Mouse (Mus musculus): ENCODE measurements at regions not wholly inside any gene's neighbourhood (a gene's known extent, or its start where the extent isn't known, plus 50 kb on each side); places are given as distances from the start of the nearest gene placed in this dataset.

GRCm38 (mm10) chr13:26594313-26594712 is 175.7 kb downstream of the Hdgfl1 start:
- DNase-seq = no peak

GRCm38 (mm10) chr13:26593750-26594149 is 176.2 kb downstream of the Hdgfl1 start:
- DNase-seq = no peak

- no peak for DNase-seq
Measured at GRCm38 (mm10) chr13:26575890-26576543, 193.9 kb downstream of the Hdgfl1 start.

GRCm38 (mm10) chr13:26569422-26569821 is 200.5 kb downstream of the Hdgfl1 start:
- DNase-seq = no peak

GRCm38 (mm10) chr13:26564941-26565862 is 204.8 kb downstream of the Hdgfl1 start:
- no peak for DNase-seq

GRCm38 (mm10) chr13:26558366-26558765 is 211.6 kb downstream of the Hdgfl1 start:
- no peak for DNase-seq

- no peak for DNase-seq
Measured at GRCm38 (mm10) chr13:26554266-26554665, 215.7 kb downstream of the Hdgfl1 start.

GRCm38 (mm10) chr13:26552122-26552521 is 217.8 kb downstream of the Hdgfl1 start:
- DNase-seq = no peak

- no peak for DNase-seq
Measured at GRCm38 (mm10) chr13:26538928-26539327, 231.0 kb downstream of the Hdgfl1 start.

- DNase-seq = no peak
Measured at GRCm38 (mm10) chr13:26536575-26536974, 233.4 kb downstream of the Hdgfl1 start.

GRCm38 (mm10) chr13:26532761-26533160 is 237.2 kb downstream of the Hdgfl1 start:
- DNase-seq = no peak

GRCm38 (mm10) chr13:26519054-26519453 is 250.9 kb downstream of the Hdgfl1 start:
- DNase-seq = no peak

- no peak for DNase-seq
Measured at GRCm38 (mm10) chr13:26518425-26518824, 251.5 kb downstream of the Hdgfl1 start.

GRCm38 (mm10) chr13:26517646-26518045 is 252.3 kb downstream of the Hdgfl1 start:
- DNase-seq = no peak

GRCm38 (mm10) chr13:26510448-26510847 is 259.5 kb downstream of the Hdgfl1 start:
- DNase-seq = no peak

- no peak for DNase-seq
Measured at GRCm38 (mm10) chr13:26509841-26510240, 260.1 kb downstream of the Hdgfl1 start.

- DNase-seq = no peak
Measured at GRCm38 (mm10) chr13:26503744-26504143, 266.2 kb downstream of the Hdgfl1 start.

GRCm38 (mm10) chr13:26497086-26497485 is 272.9 kb downstream of the Hdgfl1 start:
- DNase-seq = no peak

- DNase-seq = no peak
Measured at GRCm38 (mm10) chr13:26495871-26496270, 274.1 kb downstream of the Hdgfl1 start.

GRCm38 (mm10) chr13:26469343-26469742 is 300.6 kb downstream of the Hdgfl1 start:
- DNase-seq = no peak

GRCm38 (mm10) chr13:26467526-26467925 is 302.4 kb downstream of the Hdgfl1 start:
- no peak for DNase-seq

- no peak for DNase-seq
Measured at GRCm38 (mm10) chr13:26464523-26464922, 305.4 kb downstream of the Hdgfl1 start.

GRCm38 (mm10) chr13:26464096-26464495 is 305.9 kb downstream of the Hdgfl1 start:
- DNase-seq = no peak

Data from thymus, postnatal 36 days (tissue).